Mouse (Mus musculus) right cerebral cortex, postnatal 36 days (tissue): ENCODE measurements around the gene A530032D15Rik.
"Not testable (repeated sequence)": the region's sequence is repeated elsewhere in the genome, so short reads cannot be mapped to it uniquely, and the experiment has no call there.

Experiments
- DNase-seq, 2 experiments: peaks; one replicate each; pipeline ENCODE4 v3.0.0; 2022; ENCODE audit warnings: low spot score in 2 of 2, mixed read lengths in 1 of 2

The A530032D15Rik gene

DNA sequence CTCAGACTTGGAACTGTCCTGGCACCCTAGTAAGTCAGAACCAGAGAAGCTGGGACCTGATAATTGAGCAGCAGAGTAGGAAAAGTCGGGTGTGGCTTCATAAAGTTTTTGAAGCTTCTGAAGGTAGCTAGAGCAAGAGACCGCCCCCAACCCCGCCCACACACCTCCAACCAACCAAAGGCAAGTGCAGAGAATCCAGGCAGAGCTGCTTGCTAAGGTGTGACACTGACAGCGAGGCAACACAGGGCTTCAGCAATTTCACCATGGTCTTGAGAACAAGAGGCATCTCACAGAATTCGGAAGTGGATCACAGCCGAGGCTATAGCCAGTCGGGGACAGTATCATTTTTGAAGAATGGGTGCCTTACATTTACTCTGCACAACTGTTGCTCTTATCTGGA lies at the start of gene A530032D15Rik:
Gene A530032D15Rik (minus strand): TSS at position 101 of the 400 bp plus-strand sequence.
- not testable (repeated sequence) for DNase-seq

DNA sequence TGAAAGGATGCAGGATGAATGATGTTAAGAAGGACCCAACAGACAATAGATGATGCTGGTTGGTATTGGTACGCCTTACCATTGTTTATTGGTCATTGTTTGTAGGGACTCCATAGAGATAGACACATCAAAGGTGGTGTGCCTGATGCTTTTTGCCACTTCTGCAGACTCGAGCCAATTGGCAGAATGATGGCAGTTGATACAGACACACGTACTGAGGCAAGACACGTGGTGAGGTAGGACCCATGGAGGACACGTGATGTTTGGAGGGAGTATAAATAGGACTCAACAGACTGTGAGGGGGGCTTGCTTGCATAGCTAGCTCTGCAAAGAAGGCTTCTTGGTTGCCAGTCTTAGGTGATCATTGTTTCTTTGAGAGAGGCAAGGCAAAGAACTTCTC lies 45.5 kb upstream of the A530032D15Rik start:
- DNase-seq, result not testable (repeated sequence)

GRCm38 (mm10) chr1:85133671-85134070 lies 24.0 kb upstream of the A530032D15Rik start:
- DNase-seq, result not testable (repeated sequence)

GRCm38 (mm10) chr1:85121841-85122240 lies 12.2 kb upstream of the A530032D15Rik start:
- not testable (repeated sequence) for DNase-seq

- DNase-seq, result not testable (repeated sequence)
Observed at GRCm38 (mm10) chr1:85118341-85118740, 8.7 kb upstream of the A530032D15Rik start.

DNA sequence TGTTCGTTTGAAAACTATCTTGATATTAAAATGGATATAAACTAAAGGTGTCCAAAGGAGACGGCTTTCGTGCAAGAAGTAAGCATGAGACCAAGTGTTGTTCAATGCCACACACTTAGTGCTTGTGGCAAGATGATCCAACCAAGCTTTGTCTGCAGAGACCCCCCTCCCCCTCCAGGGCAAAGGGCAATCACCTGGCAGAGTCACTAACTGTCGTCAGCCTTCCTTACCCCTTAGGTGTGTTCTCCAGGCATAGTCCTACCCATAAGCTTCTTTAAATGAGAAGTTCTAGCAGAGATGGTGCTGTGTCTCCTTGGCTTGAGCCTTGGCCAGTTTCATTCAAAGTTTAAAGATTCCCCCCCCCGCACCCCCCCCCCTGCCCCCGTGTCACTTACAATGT lies 7.9 kb upstream of the A530032D15Rik start:
- not testable (repeated sequence) for DNase-seq

DNA sequence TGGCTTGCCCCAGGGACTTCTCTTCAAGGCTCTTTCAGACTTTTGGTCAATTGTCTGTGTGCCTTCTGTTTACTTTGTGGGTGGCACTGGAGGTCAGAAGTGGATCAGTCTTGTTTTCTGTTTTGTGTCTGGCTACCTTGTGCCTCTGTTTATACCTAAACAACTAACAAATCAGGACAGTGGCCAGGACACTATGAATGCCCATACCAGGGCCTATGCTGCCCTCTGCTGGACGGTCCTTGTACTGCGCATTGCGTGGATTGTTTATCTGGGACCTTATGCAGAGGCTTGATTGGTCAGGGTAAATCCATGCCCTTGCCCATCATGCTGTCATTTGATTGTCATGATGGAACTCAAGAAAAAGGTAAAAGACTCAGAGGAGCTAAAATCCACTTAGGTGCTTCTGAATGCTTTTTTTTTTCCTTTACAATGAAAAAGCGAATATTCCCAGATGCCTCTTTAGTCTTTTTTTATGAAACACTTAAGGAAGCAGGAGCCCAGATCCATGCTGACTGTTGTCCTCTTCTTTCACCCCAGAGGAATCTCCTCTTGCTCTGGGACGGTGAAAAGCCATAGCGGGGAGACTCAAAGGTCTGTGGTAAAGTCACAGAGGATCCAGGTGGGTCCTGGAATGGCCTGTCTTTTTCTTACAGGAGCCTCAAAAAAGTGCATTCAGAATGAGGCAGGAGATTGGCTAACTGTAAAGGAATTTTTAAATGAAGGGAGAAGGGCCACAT lies 5.2 kb upstream of the A530032D15Rik start:
- peak in 1 of 2 experiments; percentile 39 for DNase-seq

DNA sequence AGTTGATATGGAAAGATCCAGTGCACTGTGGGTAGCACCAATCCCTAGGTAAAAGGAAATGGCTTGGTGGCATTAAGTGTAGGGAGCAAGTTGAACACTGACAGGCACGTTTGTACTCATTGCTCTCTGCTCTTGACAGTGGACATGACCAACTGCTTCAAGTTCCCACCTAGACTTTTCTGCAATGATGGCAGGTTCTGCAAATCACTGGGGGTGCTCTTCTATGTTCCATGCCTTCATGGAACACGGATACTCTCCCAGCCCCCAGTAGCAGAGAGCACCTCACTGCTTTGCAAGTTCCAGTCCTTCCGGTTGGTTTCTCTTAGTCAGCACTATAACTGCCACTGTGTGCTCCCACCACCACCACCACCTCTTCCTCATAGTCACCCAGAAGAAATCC lies 4.4 kb upstream of the A530032D15Rik start:
- not testable (repeated sequence) for DNase-seq

DNA sequence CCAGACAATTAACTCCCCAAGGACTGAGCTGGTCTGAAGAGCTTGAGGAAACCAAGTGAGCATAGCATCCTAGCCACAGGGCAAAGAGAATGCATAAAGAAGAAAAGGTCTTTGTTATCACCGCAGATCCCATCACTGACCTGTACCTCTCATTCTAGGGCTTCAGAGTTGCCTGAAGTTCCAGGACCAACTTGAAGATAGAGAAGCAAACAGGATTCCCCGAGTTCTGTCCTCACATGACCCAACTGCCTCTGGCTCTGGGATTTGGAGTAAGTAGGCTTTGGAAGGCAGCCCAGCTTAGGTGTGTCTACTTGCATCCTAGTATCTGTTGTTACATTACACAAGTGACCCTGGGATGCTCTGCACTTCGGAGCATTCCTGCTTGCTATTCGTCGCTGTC lies 3.2 kb upstream of the A530032D15Rik start:
- DNase-seq, result not testable (repeated sequence)

DNA sequence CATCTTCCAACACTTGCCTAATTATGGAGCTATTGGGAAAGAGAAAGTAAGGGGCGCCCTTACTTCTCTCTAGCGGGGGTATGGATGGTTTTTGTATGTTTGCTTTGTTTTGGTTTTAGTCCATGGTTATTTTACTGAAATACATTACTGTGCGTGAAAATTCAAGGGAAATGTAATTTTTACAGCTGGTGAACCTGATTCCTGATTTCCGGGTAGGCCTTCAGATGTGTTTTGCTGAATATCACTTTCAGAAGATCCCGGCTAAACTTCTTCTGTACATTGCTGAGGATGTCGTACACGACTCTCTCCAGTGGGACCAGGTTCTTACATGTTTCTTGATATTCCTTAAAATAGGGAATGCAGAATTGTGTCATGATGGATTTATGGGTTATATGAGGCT lies 2.6 kb upstream of the A530032D15Rik start:
- not testable (repeated sequence) for DNase-seq

DNA sequence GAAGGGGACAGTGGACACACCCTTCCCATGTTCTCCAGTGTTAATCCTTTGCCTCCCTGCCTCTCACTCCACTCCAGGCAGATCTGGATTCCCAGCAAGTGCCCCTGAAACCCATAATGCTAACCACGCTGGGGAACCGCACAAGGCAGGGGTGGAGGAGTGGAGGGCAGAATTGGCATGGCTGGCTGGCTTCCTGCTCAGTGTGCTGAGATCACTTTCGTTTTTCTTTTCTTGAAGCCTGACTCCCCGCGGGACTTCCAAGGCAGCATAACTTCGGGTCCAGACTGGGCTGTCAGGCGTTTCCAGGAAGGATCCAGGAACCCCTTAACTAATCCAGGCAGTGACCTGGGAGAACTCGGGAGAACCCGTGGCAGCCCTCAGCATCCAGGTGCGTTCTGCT lies 1.9 kb upstream of the A530032D15Rik start:
- DNase-seq, result not testable (repeated sequence)

DNA sequence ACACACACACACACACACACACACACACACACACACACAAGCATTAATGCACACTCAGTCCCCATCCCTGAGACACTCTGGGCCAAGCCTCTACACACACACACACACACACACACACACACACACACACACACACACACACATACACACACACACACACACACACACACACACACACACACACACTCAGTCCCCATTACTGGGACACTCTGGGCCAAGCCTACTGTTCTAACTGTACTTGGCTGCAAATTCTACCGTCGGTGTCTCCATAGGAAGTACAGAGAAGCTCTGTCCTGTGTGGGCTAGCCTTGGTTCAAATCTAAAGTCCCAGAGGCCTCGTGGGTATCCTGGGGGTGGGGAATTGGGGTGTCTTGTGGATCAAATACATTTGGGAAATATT lies 1.2 kb upstream of the A530032D15Rik start:
- DNase-seq, result not testable (repeated sequence)

DNA sequence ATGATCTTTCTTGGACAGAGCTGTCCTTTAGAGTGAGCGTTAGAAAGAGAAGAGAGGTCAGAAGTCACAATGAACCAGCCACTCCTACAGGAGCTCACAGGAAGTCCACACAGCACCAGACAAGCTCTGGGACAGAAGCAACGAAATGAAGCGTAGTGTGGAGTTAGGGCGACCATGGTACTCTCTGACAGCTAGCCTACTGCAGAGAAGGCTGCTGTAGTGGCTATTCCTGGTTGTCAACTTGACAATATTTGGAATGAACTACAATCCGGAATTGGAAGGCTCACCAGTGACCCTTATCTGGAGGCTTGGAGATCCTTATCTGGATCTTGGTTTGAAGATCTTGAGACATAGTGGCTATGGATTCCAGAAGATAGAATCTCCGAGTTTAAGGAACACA lies 3.6 kb downstream of the A530032D15Rik start:
- DNase-seq, result not testable (repeated sequence)

DNA sequence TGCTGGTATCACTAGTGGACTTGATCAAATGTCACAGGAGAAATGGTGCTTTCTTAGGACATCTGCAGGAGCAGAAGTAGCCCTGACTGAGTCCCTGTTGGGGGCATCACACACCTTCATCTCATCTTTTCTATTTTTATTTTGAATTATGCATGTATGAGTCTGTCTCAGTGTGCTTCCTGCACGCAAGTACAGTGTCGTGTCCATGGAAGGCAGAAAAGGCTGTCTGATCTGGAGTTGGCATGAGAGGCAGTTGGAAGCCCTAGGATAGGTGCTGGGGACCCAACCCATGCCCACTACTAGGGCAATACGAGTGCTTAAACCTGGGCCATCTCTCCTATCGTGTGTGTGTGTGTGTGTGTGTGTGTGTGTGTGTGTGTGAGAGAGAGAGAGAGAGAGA lies 4.3 kb downstream of the A530032D15Rik start:
- DNase-seq, result not testable (repeated sequence)

DNA sequence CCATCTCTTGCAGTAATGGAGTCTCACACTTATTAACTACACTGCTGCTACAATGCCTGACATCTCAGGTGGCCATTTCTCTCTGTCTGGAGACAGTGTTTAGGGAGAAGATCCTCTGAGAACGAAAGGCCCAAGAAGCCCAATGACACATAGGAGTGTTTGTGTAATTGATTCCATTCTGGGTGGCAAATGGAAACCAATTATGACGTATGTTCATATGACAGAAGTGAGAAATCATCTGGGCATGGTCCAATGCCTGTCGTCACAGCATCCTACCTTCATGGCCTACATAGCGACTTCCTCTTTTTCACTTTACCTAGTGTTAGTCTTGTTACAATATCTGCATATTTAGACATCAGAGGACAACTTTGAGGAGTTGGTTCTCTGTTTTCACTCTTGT lies 7.9 kb downstream of the A530032D15Rik start:
- DNase-seq, result not testable (repeated sequence)

DNA sequence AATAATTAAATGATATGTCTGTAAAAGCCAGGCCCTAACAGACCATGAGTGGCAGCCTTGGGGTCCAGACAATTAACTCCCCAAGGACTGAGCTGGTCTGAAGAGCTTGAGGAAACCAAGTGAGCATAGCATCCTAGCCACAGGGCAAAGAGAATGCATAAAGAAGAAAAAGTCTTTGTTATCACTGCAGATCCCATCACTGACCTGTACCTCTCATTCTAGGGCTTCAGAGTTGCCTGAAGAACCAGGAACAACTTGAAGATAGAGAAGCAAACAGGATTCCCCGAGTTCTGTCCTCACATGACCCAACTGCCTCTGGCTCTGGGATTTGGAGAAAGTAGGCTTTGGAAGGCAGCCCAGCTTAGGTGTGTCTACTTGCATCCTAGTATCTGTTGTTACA lies 9.8 kb downstream of the A530032D15Rik start, which contains the start of gene Gm10553:
Gene Gm10553 (plus strand): TSS at position 301 of the 400 bp plus-strand sequence.
- not testable (repeated sequence) for DNase-seq

GRCm38 (mm10) chr1:85099081-85099480 lies 10.6 kb downstream of the A530032D15Rik start:
- not testable (repeated sequence) for DNase-seq

DNA sequence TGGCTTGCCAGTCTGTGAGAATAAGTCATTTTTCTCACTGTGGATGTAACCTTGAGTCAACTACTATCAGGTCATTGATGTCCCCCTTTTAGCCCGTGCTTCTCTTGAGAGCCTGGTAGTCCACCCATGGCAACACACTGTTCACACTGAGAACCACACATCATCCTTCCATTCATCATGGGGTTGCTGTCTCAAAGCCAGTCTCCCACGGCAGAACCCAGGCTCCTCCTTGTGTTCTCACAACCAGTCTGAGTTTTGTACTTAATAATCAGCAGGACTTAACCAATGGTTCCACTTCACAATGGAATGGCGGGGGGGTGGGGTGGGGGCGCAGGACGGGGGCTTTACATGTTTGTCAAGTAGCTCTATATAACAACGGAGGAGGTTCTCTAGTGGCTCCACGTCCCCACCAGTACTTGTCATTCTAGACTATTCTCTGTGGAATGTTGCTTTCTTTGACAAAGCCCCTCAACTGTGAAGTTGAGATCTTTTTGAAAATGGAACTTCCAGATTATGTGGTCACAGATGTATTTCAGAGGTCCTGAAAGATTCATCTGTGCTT lies 16.6 kb downstream of the A530032D15Rik start:
- not testable (repeated sequence) for DNase-seq

DNA sequence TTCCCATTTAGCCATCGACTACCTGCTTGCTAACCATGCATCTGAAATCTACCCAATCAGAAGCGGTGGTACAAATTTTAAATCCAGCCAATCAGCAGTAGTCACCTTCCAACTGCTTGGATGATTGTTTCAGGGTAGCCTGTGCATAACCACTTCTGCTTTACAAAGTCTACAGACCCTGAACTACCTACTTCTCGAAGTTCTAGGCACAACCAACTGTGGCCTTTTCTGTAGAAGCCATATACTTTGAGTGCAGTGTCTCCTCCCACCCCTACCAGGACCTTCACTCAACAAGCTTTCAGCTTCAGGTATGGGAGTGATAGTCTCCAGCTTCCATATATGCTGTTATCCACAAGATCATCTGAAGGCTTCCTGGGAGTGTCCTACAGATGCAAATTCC lies 17.5 kb downstream of the A530032D15Rik start:
- not testable (repeated sequence) for DNase-seq

DNA sequence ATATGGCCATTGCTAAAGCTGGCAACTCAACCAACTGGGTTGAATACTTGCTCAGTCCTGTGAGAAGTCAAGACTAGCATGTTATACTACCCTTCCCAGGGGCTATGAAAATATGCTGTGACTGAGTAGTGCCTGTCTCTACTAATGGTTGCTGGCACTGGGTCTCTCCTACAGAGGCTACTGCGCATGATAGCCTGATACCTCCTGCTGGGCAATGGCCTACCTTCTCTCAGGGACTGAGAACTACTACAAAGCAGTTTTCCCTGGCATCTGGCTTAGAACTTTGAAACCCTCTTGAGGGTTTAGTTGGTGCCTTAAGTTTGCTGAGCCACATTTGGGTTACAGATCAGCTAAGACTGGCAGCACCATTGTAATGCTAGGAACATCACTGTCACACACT lies 23.4 kb downstream of the A530032D15Rik start:
- DNase-seq, result not testable (repeated sequence)

DNA sequence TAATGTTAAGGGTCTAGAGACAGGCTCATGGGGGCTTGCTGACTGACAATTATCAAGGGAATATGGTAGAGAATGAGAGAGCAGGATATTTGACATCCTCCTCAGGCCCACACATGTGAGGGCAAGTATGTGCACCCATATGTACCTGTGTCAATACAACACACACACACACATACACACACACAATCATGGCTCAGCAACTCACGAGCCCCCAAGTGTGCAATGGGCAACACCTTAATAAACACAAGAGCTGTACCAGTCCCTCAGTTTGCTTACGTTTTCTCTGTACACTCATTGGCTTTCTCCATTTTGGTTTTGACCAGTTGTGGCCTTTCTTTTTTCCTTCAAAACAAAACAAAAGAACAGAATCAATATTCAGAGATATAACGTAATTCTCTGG lies 24.9 kb downstream of the A530032D15Rik start:
- not testable (repeated sequence) for DNase-seq

DNA sequence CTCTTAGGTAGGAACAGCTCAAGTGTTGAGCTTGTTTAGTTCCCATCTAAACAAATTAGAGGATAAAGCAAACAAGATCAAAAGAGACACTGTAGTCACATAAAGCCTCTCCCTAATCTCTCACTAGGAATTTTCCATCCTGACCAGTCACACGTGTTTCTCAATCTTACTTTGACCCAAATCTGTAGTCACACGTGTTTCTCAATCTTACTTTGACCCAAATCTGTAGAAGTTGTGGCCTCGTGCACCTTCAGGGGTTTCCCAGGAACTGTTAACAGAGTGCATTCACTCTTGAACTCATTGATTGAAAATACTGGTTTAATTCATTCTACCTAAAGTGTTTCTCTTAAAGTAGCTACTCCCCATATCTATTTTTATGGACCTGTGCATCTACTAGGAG lies 36.6 kb downstream of the A530032D15Rik start:
- DNase-seq, result not testable (repeated sequence)

DNA sequence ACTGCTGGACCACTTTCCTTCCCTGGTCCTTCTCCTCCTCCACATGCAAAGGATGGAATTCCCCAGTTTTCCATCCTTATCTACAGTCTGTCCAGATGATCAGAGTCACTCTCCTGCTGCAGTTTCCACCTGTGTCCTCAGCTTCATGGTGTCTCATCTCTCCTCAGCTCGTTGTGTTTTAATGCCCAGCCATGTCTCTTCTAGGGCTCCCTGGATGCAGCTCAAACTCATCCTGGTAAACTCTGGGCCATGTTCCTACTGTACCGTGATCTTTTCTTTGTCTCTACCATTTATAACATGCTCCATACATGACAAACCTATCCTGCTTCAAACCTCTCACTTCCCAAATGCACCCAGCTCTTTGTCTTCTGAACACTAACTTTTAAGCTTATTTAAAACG lies 38.0 kb downstream of the A530032D15Rik start:
- not testable (repeated sequence) for DNase-seq
